13 mouse cellular contexts compared by ENCODE assay signal in genomic region chr7:27153205-27153764, GRCm38 (mm10). TPM values are rescaled to one million over a fixed set of nuclear protein-coding genes. Genes with fewer than 3 reads are reported as not detected.
DNase-seq lines count a peak whose midpoint lies in the region; ATAC-seq lines count a peak whose summit lies in the region.
"Had no signal": no experiment of that assay in that cellular context is flagged by ENCODE, and none has a peak within 500 bp of the region (broad histone marks: within the 10 kb centered on the region; RNA-seq: fewer than 3 reads in every experiment).

TSS of gene Cyp2t4 (plus strand) at chr7:27153714.

- 34% methylated on average over 10 of the region's 10 CpGs for WGBS in limb, embryonic 15.5 days

- no peaks in the 10 kb centered on the region for H3K27me3 ChIP-seq in limb, embryonic 15.5 days
- H3K27me3 ChIP-seq: liver, embryonic 13.5 days had no signal

- H3K36me3 ChIP-seq in limb, embryonic 15.5 days: peaks cover 19% of the 10 kb centered on the region

- H3K4me2 ChIP-seq in limb, embryonic 15.5 days: no peak within 1 kb of the TSS
- H3K4me2 ChIP-seq: liver, embryonic 13.5 days had no signal

- H3K4me1 ChIP-seq in limb, embryonic 15.5 days: peaks cover 15% of the 10 kb centered on the region; the same call in 1 of the 2 replicates
- H3K4me1 ChIP-seq: liver, embryonic 13.5 days had no signal

- ATAC-seq in limb, embryonic 15.5 days (ENCODE audit: insufficient number of reproducible peaks, low FRiP score, low TSS enrichment, low read depth): no peak; the same call in 1 of the 2 replicates
- no peak for ATAC-seq in CD4-positive, CD25-positive, alpha-beta regulatory T cell, adult 4 months
- ATAC-seq in megakaryocyte progenitor cell, adult 5-6 weeks (replicated peaks; ENCODE audit: poor library complexity): no peak
- no peak for ATAC-seq in megakaryocyte-erythroid progenitor cell, adult 5-6 weeks (replicated peaks; ENCODE audit: low FRiP score, low TSS enrichment, poor library complexity, severe bottlenecking)

- peak within 1 kb of the TSS; percentile 68 for H3K27ac ChIP-seq in limb, embryonic 15.5 days
- H3K27ac ChIP-seq: liver, embryonic 13.5 days had no signal

- H3K9ac ChIP-seq in limb, embryonic 15.5 days: no peak within 1 kb of the TSS
- H3K9ac ChIP-seq: liver, embryonic 13.5 days had no signal

- H3K9me3 ChIP-seq in limb, embryonic 15.5 days: no peaks in the 10 kb centered on the region
- H3K9me3 ChIP-seq: liver, embryonic 13.5 days had no signal

- peak; percentile 33 to 36 for DNase-seq in cerebellum, adult 18-20 months
- no peak for DNase-seq in cerebellum, adult 11 months
- DNase-seq in brain, adult 2 months (ENCODE audit: low read depth, low spot score): peak; percentile 36
- DNase-seq in heart, postnatal 4 days: peak; percentile 52
- DNase-seq: liver, embryonic 13.5 days had no signal

- no peak within 1 kb of the TSS for H3K4me3 ChIP-seq in limb, embryonic 15.5 days
- H3K4me3 ChIP-seq: liver, embryonic 13.5 days had no signal

RNA-seq across cellular contexts. Expression of gene Cyp2t4, which starts in this region (rescaled TPM):
- total RNA-seq in heart, postnatal 4 days (2021): not detected
- 0.09 TPM in 1 of 2 replicates, not detected in the other for polyA plus RNA-seq in limb, embryonic 15.5 days (2015; fragmentation: Nextera tagmentation; extraction: Ambion mirVana)
- polyA plus RNA-seq in CD4-positive, CD25-positive, alpha-beta regulatory T cell, adult 4 months (2017; shearing (Covaris generic)): under 1 TPM in 1 of 2 experiments, not detected in 1; 0.78 TPM
- total RNA-seq in megakaryocyte progenitor cell, adult 5-6 weeks (2015): not detected in 2 replicates
- not detected in 2 replicates for total RNA-seq in megakaryocyte progenitor cell, adult 5-6 weeks (2017)
- total RNA-seq in megakaryocyte-erythroid progenitor cell, adult 5-6 weeks (2014; fragmentation: Nextera tagmentation): not detected in 2 replicates
- not detected in 2 replicates for total RNA-seq in megakaryocyte-erythroid progenitor cell, adult 5-6 weeks (2017)
- total RNA-seq: gastrocnemius, postnatal 36 days; layer of hippocampus, adult 18-20 months had no signal
- polyA plus RNA-seq: neural tube, embryonic 11.5 days; spleen, adult 2 months had no signal

Comparison
In these comparisons a context has a peak if more than half of its experiments do, and no peak if none do; other contexts are left out.
1. Peak in DNase-seq in heart, postnatal 4 days; RNA of the gene not detected or under 1 TPM.